Mouse (Mus musculus) embryonic stem cell, embryonic (primary cell): ENCODE data around the gene Dusp3.

Source experiments
- CTCF ChIA-PET, 4 experiments: fragments of 300-600 bp in 2 of 4; fragments of 350-600 bp in 2 of 4; sonication (Branson Sonifier 250); formaldehyde crosslinking; loops; one replicate each; lab custom pipeline; 2022; ENCODE audit warnings: inconsistent platforms in 2 of 4; lab: Charles Lee
- POLR2A ChIA-PET, 4 experiments: fragments of 300-600 bp in 2 of 4; fragments of 350-600 bp in 2 of 4; sonication (Branson Sonifier 250); formaldehyde crosslinking; loops; one replicate each; lab custom pipeline; 2022; ENCODE audit warnings: antibody characterized with exemption in 4 of 4, inconsistent platforms in 1 of 4; lab: Charles Lee

Gene Dusp3

GRCm38 (mm10) chr11:101950021-101950420, 36.8 kb downstream of the Dusp3 start:
- ChIA-PET POLR2A (interaction anchor here in 2 of 4 experiments (1.1 to 1.2 kb wide), 3 partner anchors 14 to 35 kb away, joined by 3 to 5 read pairs (median 4); no protein-coding TSS in a partner anchor), CTCF (interaction anchor here in 3 of 4 experiments (0.5 to 1.3 kb wide), 4 partner anchors 14 to 22 kb away, joined by 3 read pairs; no protein-coding TSS in a partner anchor)

DNA sequence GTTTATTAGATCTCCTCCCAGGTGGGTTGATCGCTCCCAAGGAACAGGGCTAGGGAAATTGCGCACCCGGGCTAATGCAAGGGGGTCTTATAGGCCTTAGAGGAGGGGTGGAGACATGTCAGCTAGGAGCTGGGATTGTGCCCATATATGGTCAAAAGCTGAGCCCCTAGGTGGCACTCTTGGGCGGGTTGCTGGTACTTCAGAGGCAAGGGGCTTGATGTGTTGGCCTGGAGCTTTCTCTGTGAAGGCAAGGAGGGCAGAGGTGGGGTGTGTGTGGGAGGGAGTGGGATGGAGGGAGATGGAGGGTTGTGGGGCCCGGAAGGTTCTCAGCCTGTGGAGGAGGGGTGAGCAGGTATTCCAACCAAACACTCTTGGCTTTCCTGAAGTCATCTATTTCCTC, 40.3 kb downstream of the Dusp3 start:
- ChIA-PET POLR2A (interaction anchor here in 3 of 4 experiments (0.9 to 1.3 kb wide), 3 partner anchors 10 to 288 kb away, joined by 3 read pairs; no protein-coding TSS in a partner anchor), CTCF (interaction anchor here (0.6 to 1.7 kb wide), 8 partner anchors 10 to 28 kb away, joined by 3 to 7 read pairs (median 3); no protein-coding TSS in a partner anchor)

GRCm38 (mm10) chr11:101943055-101943454, 43.8 kb downstream of the Dusp3 start:
- ChIA-PET POLR2A (interaction anchor here in 2 of 4 experiments (0.6 kb wide), 2 partner anchors 108 to 244 kb away, joined by 3 to 5 read pairs; no protein-coding TSS in a partner anchor), CTCF (interaction anchor here (0.6 to 1.8 kb wide), 12 partner anchors 8 to 296 kb away, joined by 3 to 7 read pairs (median 4); no protein-coding TSS in a partner anchor)

DNA sequence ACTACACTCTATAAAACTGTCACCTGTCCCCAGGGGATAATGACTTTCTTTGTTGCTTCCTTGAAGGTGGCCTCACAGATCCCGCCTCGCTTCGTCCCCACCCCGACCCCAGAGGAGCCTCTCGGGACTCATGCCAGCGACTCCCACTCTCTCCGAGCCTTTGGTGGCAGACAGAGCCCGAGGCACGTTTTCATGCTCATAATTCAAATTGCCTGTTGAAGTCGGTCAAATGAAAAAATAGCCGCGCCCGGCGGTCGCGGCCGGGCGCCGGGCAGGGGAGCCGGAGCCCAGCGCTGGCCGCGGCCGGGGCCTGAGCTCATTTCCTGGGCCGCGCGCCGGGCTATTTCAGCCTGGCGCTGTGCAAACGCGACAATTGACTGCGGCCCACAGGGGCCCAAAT, 49.7 kb downstream of the Dusp3 start:
- ChIA-PET CTCF (interaction anchor here (0.6 to 2.8 kb wide), 19 partner anchors 9 to 542 kb away, joined by 3 to 21 read pairs (median 5); no protein-coding TSS in a partner anchor), POLR2A (interaction anchor here in 3 of 4 experiments (0.6 to 2.3 kb wide), 10 partner anchors 9 to 330 kb away, joined by 3 to 10 read pairs (median 4); no protein-coding TSS in a partner anchor)

GRCm38 (mm10) chr11:101936421-101936820, 50.4 kb downstream of the Dusp3 start:
- CTCF ChIA-PET, result interaction anchor here (0.6 to 2.8 kb wide), 15 partner anchors 8 to 231 kb away, joined by 3 to 21 read pairs (median 6); no protein-coding TSS in a partner anchor
- POLR2A ChIA-PET, result interaction anchor here in 3 of 4 experiments (0.6 to 2.3 kb wide), 7 partner anchors 8 to 317 kb away, joined by 3 to 10 read pairs (median 4); no protein-coding TSS in a partner anchor

DNA sequence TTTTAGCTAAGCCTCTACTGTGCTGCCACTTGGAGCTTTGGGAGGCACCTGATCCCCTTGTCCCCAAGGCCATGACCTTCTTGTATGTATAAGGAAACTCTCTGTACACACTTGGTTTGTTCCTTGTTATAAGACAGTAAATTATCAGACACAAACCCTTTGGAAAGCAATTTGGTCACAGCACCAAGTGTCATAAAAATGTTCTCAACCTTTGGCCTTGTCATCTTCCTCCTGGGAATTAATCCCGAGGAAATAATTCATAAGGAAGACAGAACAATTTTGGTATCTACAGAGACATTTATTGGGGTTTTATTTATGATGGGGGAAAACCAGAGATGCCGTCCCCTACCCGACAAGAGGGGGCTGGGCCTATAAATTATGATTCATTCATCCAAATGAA, 51.1 kb downstream of the Dusp3 start:
- CTCF ChIA-PET, result interaction anchor here in 3 of 4 experiments (1.0 to 2.8 kb wide), 4 partner anchors 8 to 152 kb away, joined by 3 to 14 read pairs (median 4); no protein-coding TSS in a partner anchor
- POLR2A ChIA-PET, result no interaction called here

DNA sequence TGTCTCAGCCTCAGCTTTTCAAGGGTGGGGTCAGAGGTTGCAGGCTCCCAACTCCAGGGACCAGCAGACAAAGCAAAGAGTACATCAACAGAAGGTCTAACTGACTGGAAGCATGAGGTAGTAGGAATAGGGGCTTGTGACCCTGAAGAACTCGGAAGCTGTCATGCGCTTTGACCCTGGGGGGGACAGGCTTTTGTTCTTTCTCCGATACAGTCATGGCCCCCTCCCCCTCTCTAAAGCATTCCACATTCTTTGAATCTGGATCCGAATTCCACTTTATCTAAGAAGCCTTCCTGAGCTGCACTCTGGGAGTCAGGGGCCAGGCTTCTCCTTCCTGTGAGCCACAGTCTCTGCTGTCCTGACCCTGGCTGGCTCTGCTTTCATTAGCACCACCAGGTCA, 54.8 kb downstream of the Dusp3 start:
- ChIA-PET POLR2A (interaction anchor here in 2 of 4 experiments (1.0 to 1.6 kb wide), 4 partner anchors 9 to 36 kb away, joined by 3 to 5 read pairs (median 4); no protein-coding TSS in a partner anchor), CTCF (interaction anchor here in 3 of 4 experiments (0.5 to 2.0 kb wide), 8 partner anchors 11 to 801 kb away, joined by 3 to 6 read pairs (median 4); partner anchors contain the start of gene Sost (in 1 of the 3))

- ChIA-PET POLR2A (interaction anchor here (0.6 to 2.5 kb wide), 54 partner anchors 9 to 1188 kb away, joined by 3 to 20 read pairs (median 4); partner anchors contain the start of genes Cfap97d1 (in 3 of the 4), Etv4 (in 2 of the 4), Hexim1 (in 2 of the 4) and Grn (in 1 of the 4)), CTCF (interaction anchor here (0.5 to 3.8 kb wide), 92 partner anchors 9 to 1716 kb away, joined by 3 to 77 read pairs (median 4); partner anchors contain the start of genes Sost (in 3 of the 4), Dhx8 (in 2 of the 4), BC030867 (in 1 of the 4) and Cfap97d1 (in 1 of the 4))
Measured at GRCm38 (mm10) chr11:101928030-101928762, 58.6 kb downstream of the Dusp3 start.

- ChIA-PET CTCF (interaction anchor here (0.6 to 3.8 kb wide), 42 partner anchors 9 to 576 kb away, joined by 3 to 77 read pairs (median 6); partner anchors contain the start of genes Sost (in 3 of the 4), Cfap97d1 (in 1 of the 4), Dhx8 (in 1 of the 4) and Dusp3 (in 1 of the 4)), POLR2A (interaction anchor here (0.5 to 2.5 kb wide), 26 partner anchors 10 to 1189 kb away, joined by 3 to 20 read pairs (median 4); partner anchors contain the start of genes Sost (in 2 of the 4), Cfap97d1 (in 1 of the 4), Grn (in 1 of the 4) and Hexim1 (in 1 of the 4))
Measured at GRCm38 (mm10) chr11:101926951-101927589, 59.7 kb downstream of the Dusp3 start.

GRCm38 (mm10) chr11:101925636-101926035, 61.2 kb downstream of the Dusp3 start:
- ChIA-PET POLR2A (interaction anchor here in 3 of 4 experiments (0.5 to 2.5 kb wide), 10 partner anchors 15 to 1606 kb away, joined by 3 to 16 read pairs (median 3); partner anchors contain the start of genes Dhx8 (in 1 of the 3), Eif1 (in 1 of the 3), Grn (in 1 of the 3) and Sost (in 1 of the 3)), CTCF (interaction anchor here (0.6 to 10.0 kb wide), 18 partner anchors 10 to 483 kb away, joined by 3 to 86 read pairs (median 4); partner anchors contain the start of genes Rpl27 (in 1 of the 4) and Sost (in 1 of the 4))

- POLR2A ChIA-PET, result interaction anchor here in 2 of 4 experiments (0.6 to 2.5 kb wide), 5 partner anchors 43 to 462 kb away, joined by 3 to 16 read pairs (median 5); partner anchors contain the start of genes Arl4d (in 1 of the 2) and Sost (in 1 of the 2)
- CTCF ChIA-PET, result interaction anchor here (0.6 to 10.0 kb wide), 15 partner anchors 13 to 175 kb away, joined by 3 to 86 read pairs (median 4); partner anchors contain the start of gene Sost (in 1 of the 4)
Measured at GRCm38 (mm10) chr11:101924441-101924976, 62.3 kb downstream of the Dusp3 start.

DNA sequence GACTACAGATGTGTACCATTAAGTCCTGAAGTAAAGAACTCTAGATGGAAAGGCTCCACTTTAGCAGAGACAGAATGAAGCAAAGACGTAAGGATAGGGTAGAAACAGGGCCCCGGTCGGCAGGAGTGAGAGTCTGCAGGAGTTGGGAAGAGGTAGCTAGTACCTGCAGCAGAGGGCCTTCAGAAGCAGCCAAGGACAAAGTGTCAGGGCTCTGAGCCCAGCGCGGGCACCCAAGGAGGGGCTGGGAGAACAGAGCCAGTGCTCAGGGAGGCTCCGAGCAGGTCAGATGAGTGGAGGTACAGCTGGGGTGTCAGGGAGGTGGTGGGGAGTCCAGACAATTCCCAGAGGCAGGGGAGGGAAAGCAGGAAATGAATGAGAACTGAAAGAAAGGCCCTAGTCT, 62.8 kb downstream of the Dusp3 start:
- POLR2A ChIA-PET, result interaction anchor here in 3 of 4 experiments (1.1 to 2.5 kb wide), 5 partner anchors 44 to 259 kb away, joined by 3 to 16 read pairs (median 6); partner anchors contain the start of genes Arl4d (in 1 of the 3), Cfap97d1 (in 1 of the 3) and Sost (in 1 of the 3)
- CTCF ChIA-PET, result interaction anchor here (0.6 to 10.0 kb wide), 13 partner anchors 11 to 111 kb away, joined by 3 to 86 read pairs (median 5); partner anchors contain the start of gene Sost (in 2 of the 4)

GRCm38 (mm10) chr11:101921361-101921952, 65.4 kb downstream of the Dusp3 start:
- POLR2A ChIA-PET, result interaction anchor here in 3 of 4 experiments (0.5 to 1.2 kb wide), 5 partner anchors 16 to 47 kb away, joined by 3 to 9 read pairs (median 5); no protein-coding TSS in a partner anchor
- CTCF ChIA-PET, result interaction anchor here in 3 of 4 experiments (0.8 to 10.0 kb wide), 8 partner anchors 11 to 132 kb away, joined by 3 to 86 read pairs (median 6); partner anchors contain the start of genes Sost (in 2 of the 3) and Cd300lg (in 1 of the 3)
